Mouse (Mus musculus): ENCODE measurements around the gene Junb.

The Junb gene

GRCm38 (mm10) chr8:84970135-84970790 is 8.3 kb downstream of the Junb start:
- DNase-seq, result peak; percentile 49

GRCm38 (mm10) chr8:84969241-84970134 is 9.0 kb downstream of the Junb start, which contains the start of the genes Gm49661, Prdx2 and Rnaseh2a:
Gene Gm49661, minus strand, starts transcription at chr8:84969433.
Gene Prdx2, plus strand, starts transcription at chr8:84969587.
Gene Rnaseh2a, minus strand, starts transcription at chr8:84969767.
- peak; percentile 79 for DNase-seq

GRCm38 (mm10) chr8:84968650-84969049 is 9.9 kb downstream of the Junb start:
- DNase-seq, result peak; percentile 70

- no peak for DNase-seq
Measured at GRCm38 (mm10) chr8:84967532-84968304, 10.8 kb downstream of the Junb start.

GRCm38 (mm10) chr8:84966603-84967002 is 11.9 kb downstream of the Junb start:
- peak; percentile 20 for DNase-seq

- peak; percentile 98 for DNase-seq
Measured at GRCm38 (mm10) chr8:84965731-84966291, 12.7 kb downstream of the Junb start.

GRCm38 (mm10) chr8:84963952-84964351 is 14.6 kb downstream of the Junb start:
- DNase-seq, result no peak

- no peak for DNase-seq
Measured at GRCm38 (mm10) chr8:84959811-84960210, 18.7 kb downstream of the Junb start.

GRCm38 (mm10) chr8:84956768-84957167 is 21.8 kb downstream of the Junb start:
- peak; percentile 79 for DNase-seq

GRCm38 (mm10) chr8:84952612-84953255 is 25.8 kb downstream of the Junb start:
- peak; percentile 48 for DNase-seq

- DNase-seq, result no peak
Measured at GRCm38 (mm10) chr8:84949753-84950152, 28.8 kb downstream of the Junb start.

GRCm38 (mm10) chr8:84947241-84947545 is 31.3 kb downstream of the Junb start:
- DNase-seq, result peak; percentile 54

GRCm38 (mm10) chr8:84946528-84947240 is 31.8 kb downstream of the Junb start, which contains the start of gene Rtbdn:
Gene Rtbdn, plus strand, starts transcription at chr8:84946991.
- no peak for DNase-seq

GRCm38 (mm10) chr8:84945633-84946527 is 32.6 kb downstream of the Junb start:
- DNase-seq, result no peak

- no peak for DNase-seq
Measured at GRCm38 (mm10) chr8:84945235-84945632, 33.3 kb downstream of the Junb start.

GRCm38 (mm10) chr8:84944478-84945160 is 33.9 kb downstream of the Junb start:
- peak; percentile 33 for DNase-seq

GRCm38 (mm10) chr8:84943699-84944098 is 34.8 kb downstream of the Junb start:
- DNase-seq, result no peak

- no peak for DNase-seq
Measured at GRCm38 (mm10) chr8:84937620-84938485, 40.7 kb downstream of the Junb start.
